13 mouse cellular contexts compared by ENCODE assay signal in the genomic region with DNA sequence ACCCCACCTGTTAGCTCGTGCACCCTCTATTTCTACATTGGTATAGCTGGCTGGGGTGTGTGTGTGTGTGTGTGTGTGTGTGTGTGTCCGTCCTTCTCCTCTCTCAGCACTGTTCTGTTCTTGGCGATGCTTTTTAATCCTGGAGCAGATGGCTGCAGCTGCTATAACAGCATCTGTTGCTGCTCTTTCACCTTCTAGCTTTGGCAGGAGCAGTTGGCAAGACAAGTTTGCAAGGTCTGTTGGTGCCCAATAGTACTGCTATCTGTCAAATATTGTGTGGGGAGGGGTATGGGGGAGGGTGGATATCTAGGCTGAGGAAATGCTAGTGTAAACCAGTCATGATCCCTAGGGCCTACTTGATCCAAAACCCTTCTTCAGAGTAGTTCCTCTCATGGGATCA.
DNase-seq lines count a peak whose midpoint lies in the region; ATAC-seq and TF ChIP-seq lines count a peak whose summit lies in the region.
"Had no signal": no experiment of that assay in that cellular context is flagged by ENCODE, and none has a peak within 500 bp of the region (broad histone marks: within the 10 kb centered on the region; RNA-seq: fewer than 3 reads in every experiment).

No protein-coding gene starts in this region.

- H3K4me1 ChIP-seq in forebrain, embryonic 15.5 days = no peaks in the 10 kb centered on the region
- no peaks in the 10 kb centered on the region for H3K4me1 ChIP-seq in forebrain, embryonic 11.5 days (replicated peaks; ENCODE audit: control insufficient read depth, insufficient read depth, low read length)
- no peaks in the 10 kb centered on the region for H3K4me1 ChIP-seq in limb, embryonic 12.5 days (replicated peaks)
- H3K4me1 ChIP-seq in limb, embryonic 10.5 days = no peaks in the 10 kb centered on the region
- no peaks in the 10 kb centered on the region for H3K4me1 ChIP-seq in heart, postnatal 0 days (ENCODE audit: control insufficient read depth, insufficient read depth)
- no peaks in the 10 kb centered on the region for H3K4me1 ChIP-seq in midbrain, embryonic 15.5 days
- no peaks in the 10 kb centered on the region for H3K4me1 ChIP-seq in midbrain, embryonic 14.5 days (ENCODE audit: control insufficient read depth, insufficient read depth, low read length)
- H3K4me1 ChIP-seq: kidney, embryonic 15.5 days; neural tube, embryonic 15.5 days had no signal

- H3K9me3 ChIP-seq in forebrain, embryonic 15.5 days = no peaks in the 10 kb centered on the region
- no peaks in the 10 kb centered on the region for H3K9me3 ChIP-seq in forebrain, embryonic 11.5 days (ENCODE audit: control insufficient read depth, low read length)
- H3K9me3 ChIP-seq in limb, embryonic 12.5 days = no peaks in the 10 kb centered on the region
- no peaks in the 10 kb centered on the region for H3K9me3 ChIP-seq in limb, embryonic 10.5 days (replicated peaks)
- no peaks in the 10 kb centered on the region for H3K9me3 ChIP-seq in heart, postnatal 0 days (replicated peaks; ENCODE audit: control insufficient read depth, low read length)
- no peaks in the 10 kb centered on the region for H3K9me3 ChIP-seq in midbrain, embryonic 15.5 days
- no peaks in the 10 kb centered on the region for H3K9me3 ChIP-seq in midbrain, embryonic 14.5 days (ENCODE audit: control insufficient read depth, low read length)
- H3K9me3 ChIP-seq: G1E; kidney, embryonic 15.5 days; neural tube, embryonic 15.5 days had no signal

- no peaks in the 10 kb centered on the region for H3K27me3 ChIP-seq in forebrain, embryonic 15.5 days
- no peaks in the 10 kb centered on the region for H3K27me3 ChIP-seq in forebrain, embryonic 11.5 days (ENCODE audit: control insufficient read depth, insufficient read depth, low read length)
- no peaks in the 10 kb centered on the region for H3K27me3 ChIP-seq in limb, embryonic 12.5 days
- H3K27me3 ChIP-seq in limb, embryonic 10.5 days (ENCODE audit: low read depth, poor library complexity, severe bottlenecking) = no peaks in the 10 kb centered on the region
- no peaks in the 10 kb centered on the region for H3K27me3 ChIP-seq in heart, postnatal 0 days (ENCODE audit: control insufficient read depth, insufficient read depth, low read length)
- no peaks in the 10 kb centered on the region for H3K27me3 ChIP-seq in midbrain, embryonic 15.5 days (replicated peaks)
- H3K27me3 ChIP-seq in midbrain, embryonic 14.5 days (ENCODE audit: control insufficient read depth, insufficient read depth, low read length) = no peaks in the 10 kb centered on the region
- H3K27me3 ChIP-seq: kidney, embryonic 15.5 days; neural tube, embryonic 15.5 days had no signal

- peak; percentile 70; the same call in 1 of the 2 replicates for ATAC-seq in forebrain, embryonic 15.5 days (replicated peaks)
- no peak for ATAC-seq in forebrain, embryonic 11.5 days (replicated peaks; ENCODE audit: low FRiP score)
- peak; percentile 66; the same call in 1 of the 2 replicates for ATAC-seq in limb, embryonic 12.5 days (ENCODE audit: insufficient number of reproducible peaks, insufficient read depth, low FRiP score, low TSS enrichment, low read depth)
- no peak for ATAC-seq in heart, postnatal 0 days (ENCODE audit: insufficient read depth, low read depth)
- no peak for ATAC-seq in midbrain, embryonic 15.5 days (replicated peaks)
- ATAC-seq in midbrain, embryonic 14.5 days (ENCODE audit: low FRiP score, low TSS enrichment) = no peak

- DNase-seq in forebrain, embryonic 11.5 days (ENCODE audit: low spot score) = no peak
- no peak for DNase-seq in limb, embryonic 10.5 days (ENCODE audit: low spot score)
- peak; percentile 5 for DNase-seq in heart, postnatal 0 days (ENCODE audit: low spot score)
- peak; percentile 36 for DNase-seq in lung, postnatal 14 days
- no peak for DNase-seq in midbrain, embryonic 14.5 days
- DNase-seq: cerebellum, adult 18-20 months; thymus, postnatal 4 days had no signal

- TF ChIP-seq CTCF in heart, postnatal 0 days (IDR thresholded peaks at IDR 0.05; ENCODE audit: low read depth) = no peak

- no peaks in the 10 kb centered on the region for H3K36me3 ChIP-seq in forebrain, embryonic 15.5 days
- H3K36me3 ChIP-seq in forebrain, embryonic 11.5 days (ENCODE audit: control insufficient read depth, insufficient read depth, low read length) = no peaks in the 10 kb centered on the region
- H3K36me3 ChIP-seq in limb, embryonic 12.5 days = no peaks in the 10 kb centered on the region
- no peaks in the 10 kb centered on the region for H3K36me3 ChIP-seq in limb, embryonic 10.5 days
- no peaks in the 10 kb centered on the region for H3K36me3 ChIP-seq in heart, postnatal 0 days (replicated peaks; ENCODE audit: control insufficient read depth, insufficient read depth, low read length)
- H3K36me3 ChIP-seq in midbrain, embryonic 15.5 days (replicated peaks) = no peaks in the 10 kb centered on the region
- H3K36me3 ChIP-seq in midbrain, embryonic 14.5 days (ENCODE audit: control insufficient read depth, insufficient read depth, low read length) = no peaks in the 10 kb centered on the region
- H3K36me3 ChIP-seq: G1E; kidney, embryonic 15.5 days; neural tube, embryonic 15.5 days had no signal

- H3K4me2 ChIP-seq in forebrain, embryonic 15.5 days (replicated peaks) = no peak overlapping the region
- H3K4me2 ChIP-seq in forebrain, embryonic 11.5 days (ENCODE audit: low read depth, low read length, severe bottlenecking) = no peak overlapping the region
- no peak overlapping the region for H3K4me2 ChIP-seq in limb, embryonic 12.5 days
- H3K4me2 ChIP-seq in heart, postnatal 0 days (ENCODE audit: low read depth, low read length) = no peak overlapping the region
- H3K4me2 ChIP-seq in midbrain, embryonic 15.5 days = no peak overlapping the region
- no peak overlapping the region for H3K4me2 ChIP-seq in midbrain, embryonic 14.5 days (ENCODE audit: low read length)
- H3K4me2 ChIP-seq: kidney, embryonic 15.5 days; neural tube, embryonic 15.5 days had no signal

- WGBS in forebrain, embryonic 15.5 days = 49% methylated on average over 3 of the region's 3 CpGs
- 88% methylated on average over 3 of the region's 3 CpGs for WGBS in forebrain, embryonic 11.5 days
- WGBS in limb, embryonic 12.5 days = 67% methylated on average over 3 of the region's 3 CpGs
- 91% methylated on average over 3 of the region's 3 CpGs for WGBS in limb, embryonic 10.5 days
- WGBS in heart, postnatal 0 days = 74% methylated on average over 3 of the region's 3 CpGs
- 68% methylated on average over 3 of the region's 3 CpGs for WGBS in midbrain, embryonic 15.5 days
- 75% methylated on average over 3 of the region's 3 CpGs for WGBS in midbrain, embryonic 14.5 days

- TF ChIP-seq EP300 in heart, postnatal 0 days (IDR thresholded peaks at IDR 0.05; ENCODE audit: low read depth) = no peak

- no peak overlapping the region for H3K4me3 ChIP-seq in forebrain, embryonic 15.5 days
- H3K4me3 ChIP-seq in forebrain, embryonic 11.5 days (ENCODE audit: low read depth, low read length) = no peak overlapping the region
- H3K4me3 ChIP-seq in limb, embryonic 12.5 days (replicated peaks) = no peak overlapping the region
- no peak overlapping the region for H3K4me3 ChIP-seq in limb, embryonic 10.5 days
- H3K4me3 ChIP-seq in heart, postnatal 0 days (ENCODE audit: low read depth, low read length) = no peak overlapping the region
- H3K4me3 ChIP-seq in midbrain, embryonic 15.5 days = no peak overlapping the region
- H3K4me3 ChIP-seq in midbrain, embryonic 14.5 days (replicated peaks; ENCODE audit: low read depth, low read length) = no peak overlapping the region
- H3K4me3 ChIP-seq: kidney, embryonic 15.5 days; neural tube, embryonic 15.5 days had no signal

- no peak overlapping the region for H3K9ac ChIP-seq in forebrain, embryonic 15.5 days (replicated peaks)
- H3K9ac ChIP-seq in forebrain, embryonic 11.5 days (ENCODE audit: low read length) = no peak overlapping the region
- no peak overlapping the region for H3K9ac ChIP-seq in limb, embryonic 12.5 days (replicated peaks)
- no peak overlapping the region for H3K9ac ChIP-seq in heart, postnatal 0 days (replicated peaks; ENCODE audit: low read depth, low read length)
- no peak overlapping the region for H3K9ac ChIP-seq in midbrain, embryonic 15.5 days
- H3K9ac ChIP-seq in midbrain, embryonic 14.5 days (replicated peaks; ENCODE audit: low read length) = no peak overlapping the region
- H3K9ac ChIP-seq: kidney, embryonic 15.5 days; neural tube, embryonic 15.5 days had no signal

- no peak overlapping the region for H3K27ac ChIP-seq in forebrain, embryonic 15.5 days (replicated peaks)
- no peak overlapping the region for H3K27ac ChIP-seq in forebrain, embryonic 11.5 days (ENCODE audit: low read depth, low read length)
- H3K27ac ChIP-seq in limb, embryonic 12.5 days = no peak overlapping the region
- H3K27ac ChIP-seq in limb, embryonic 10.5 days = no peak overlapping the region
- no peak overlapping the region for H3K27ac ChIP-seq in heart, postnatal 0 days (ENCODE audit: low read depth)
- H3K27ac ChIP-seq in midbrain, embryonic 15.5 days = no peak overlapping the region
- H3K27ac ChIP-seq in midbrain, embryonic 14.5 days (replicated peaks; ENCODE audit: low read depth, low read length) = no peak overlapping the region
- H3K27ac ChIP-seq: kidney, embryonic 15.5 days; neural tube, embryonic 15.5 days had no signal

Comparison
In these comparisons a context has a peak if more than half of its experiments do, and no peak if none do; other contexts are left out.
1. ATAC-seq: peak in forebrain, embryonic 15.5 days (single experiment) and limb, embryonic 12.5 days (single experiment); none in forebrain, embryonic 11.5 days (single experiment), heart, postnatal 0 days (single experiment), midbrain, embryonic 15.5 days (single experiment) and midbrain, embryonic 14.5 days (single experiment).
2. DNase-seq: peak in heart, postnatal 0 days (single experiment) and lung, postnatal 14 days (single experiment); none in forebrain, embryonic 11.5 days (single experiment), limb, embryonic 10.5 days (single experiment) and midbrain, embryonic 14.5 days (single experiment).